Mouse (Mus musculus) MEL (cell line): ENCODE results near the gene Nek10.

ENCODE experiments used
- CTCF ChIP-seq, 3 experiments: IDR thresholded peaks in 2 of 3; conservative IDR thresholded peaks in 1 of 3; 2 replicates each; pipeline ENCODE4 v1.5.1; 2011 to 2012; ENCODE audit warnings: low read length in 3 of 3, low read depth in 2 of 3, mild to moderate bottlenecking in 2 of 3, improper control_type of control experiment in 1 of 3, inconsistent platforms in 1 of 3, mixed read lengths in 1 of 3, moderate library complexity in 1 of 3; ENCODE audit not compliant: control insufficient read depth in 1 of 3, insufficient read depth in 1 of 3, poor library complexity in 1 of 3, severe bottlenecking in 1 of 3
- MYC ChIP-seq: IDR thresholded peaks from 2 replicates; pipeline ENCODE4 v1.6.1; 2011; ENCODE audit warnings: low read depth, mild to moderate bottlenecking, low read length, improper control_type of control experiment, moderate library complexity
- NRF1 ChIP-seq: IDR thresholded peaks from 2 replicates; pipeline ENCODE4 v1.6.1; 2014; ENCODE audit warnings: low read depth, mild to moderate bottlenecking, inconsistent platforms, low read length, improper control_type of control experiment, moderate library complexity; ENCODE audit not compliant: poor library complexity, insufficient read depth, severe bottlenecking

DNA sequence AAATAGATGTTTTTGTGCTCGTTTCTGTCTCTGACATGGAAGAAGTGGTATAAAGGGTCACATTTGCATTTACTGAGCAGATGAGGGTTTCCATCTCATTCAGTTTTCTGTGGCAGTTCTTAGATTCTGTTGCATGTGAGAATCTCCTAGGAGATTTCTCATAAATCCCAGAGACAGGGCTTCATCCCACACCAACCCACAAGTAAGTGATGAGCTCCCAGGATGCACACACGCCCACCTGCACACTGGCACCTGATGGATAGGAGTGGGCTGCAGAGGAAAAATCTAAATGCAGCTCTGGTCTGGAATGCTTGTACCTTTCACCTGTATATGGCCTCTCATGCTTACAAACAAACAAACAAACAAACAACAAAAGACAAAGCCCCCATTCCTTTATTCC lies 258.3 kb downstream of the Nek10 start:
- TF ChIP-seq CTCF (IDR thresholded peaks at IDR 0.05 in 2 of 3, conservative IDR thresholded peaks at IDR 0.05 in 1 of 3; ENCODE audit: control insufficient read depth in 1 of 3, insufficient read depth in 1 of 3, low read depth in 2 of 3, low read length in 3 of 3, poor library complexity in 1 of 3, severe bottlenecking in 1 of 3) (no peak), NRF1 (no peak), MYC (no peak)
